Mouse (Mus musculus) gastrocnemius, adult 18-20 months (tissue): ENCODE measurements around the gene Gsta1. TPM values are rescaled to one million over a fixed set of nuclear protein-coding genes. Genes with fewer than 3 reads are reported as not detected.
"Not testable (repeated sequence)": the region's sequence is repeated elsewhere in the genome, so short reads cannot be mapped to it uniquely, and the experiment has no call there.

Source experiments
- DNase-seq: peaks from one replicate; pipeline ENCODE4 v3.0.0; 2021; ENCODE audit warnings: low spot score
- total RNA-seq, 2 experiments: library from RNA; stranded (reverse); gene quantifications; 2 replicates each; pipeline ENCODE4 v1.2.3; 2021

Gsta1 gene
- total RNA-seq, 2 experiments from 2014 or later, result not detected

- DNase-seq, result peak; percentile 13
Measured at GRCm38 (mm10) chr9:78229658-78230057, 798 bp upstream of the Gsta1 start.

- DNase-seq, result not testable (repeated sequence)
Measured at GRCm38 (mm10) chr9:78233121-78233695, 2.8 kb downstream of the Gsta1 start.

GRCm38 (mm10) chr9:78255683-78256470, 25.4 kb downstream of the Gsta1 start:
- DNase-seq, result peak; percentile 5

GRCm38 (mm10) chr9:78256914-78257313, 26.5 kb downstream of the Gsta1 start, which contains the start of gene Gm3776:
TSS of gene Gm3776 (plus strand) at chr9:78257129.
- DNase-seq, result not testable (repeated sequence)

- DNase-seq, result peak; percentile 30
Measured at GRCm38 (mm10) chr9:78259688-78260087, 29.2 kb downstream of the Gsta1 start.

- not testable (repeated sequence) for DNase-seq
Measured at GRCm38 (mm10) chr9:78270945-78271344, 40.5 kb downstream of the Gsta1 start.

GRCm38 (mm10) chr9:78282002-78282711, 51.7 kb downstream of the Gsta1 start:
- not testable (repeated sequence) for DNase-seq

- not testable (repeated sequence) for DNase-seq
Measured at GRCm38 (mm10) chr9:78289063-78289462, 58.6 kb downstream of the Gsta1 start.

- not testable (repeated sequence) for DNase-seq
Measured at GRCm38 (mm10) chr9:78289723-78290122, 59.3 kb downstream of the Gsta1 start, which contains the start of gene Gm10639. TSS of gene Gm10639 (plus strand) at chr9:78289923.

Other genes starting within 250 kb of the Gsta1 start
- gene Gcm1, start 178.7 kb upstream of the Gsta1 start, total RNA-seq, result not detected
- gene Fbxo9, start 121.6 kb upstream of the Gsta1 start, total RNA-seq, result 10 to 100 TPM; 39.6 to 43.4 TPM
- gene Ick, start 121.5 kb upstream of the Gsta1 start, total RNA-seq, result 1 to 10 TPM; 4.3 to 4.7 TPM
- gene Gsta4, start 47.9 kb upstream of the Gsta1 start, total RNA-seq, result 10 to 100 TPM; 22.0 to 23.9 TPM
- under 1 TPM in 1 of 2 experiments, not detected in 1; 0.32 TPM for gene Gm3776, start 26.5 kb downstream of the Gsta1 start, total RNA-seq
- not detected for gene Gm10639, start 59.3 kb downstream of the Gsta1 start, total RNA-seq
- not detected for gene Omt2a, start 84.1 kb downstream of the Gsta1 start, total RNA-seq
- not detected for gene Omt2b, start 96.9 kb downstream of the Gsta1 start, total RNA-seq
- gene Gsta2, start 125.1 kb downstream of the Gsta1 start, total RNA-seq, result 1 to 10 TPM in 1 of 2 experiments, under 1 TPM in 1; 0.71 to 1.0 TPM
- not detected for gene Dppa5a, start 137.5 kb downstream of the Gsta1 start, total RNA-seq
- not detected for gene Ooep, start 148.1 kb downstream of the Gsta1 start, total RNA-seq
- not detected for gene Ddx43, start 165.1 kb downstream of the Gsta1 start, total RNA-seq
- gene Cgas, start 212.6 kb downstream of the Gsta1 start, total RNA-seq, result under 1 TPM; 0.11 to 0.14 TPM
- 10 to 100 TPM; 18.1 to 18.3 TPM for gene Mto1, start 217.6 kb downstream of the Gsta1 start, total RNA-seq
- gene Gm17324, start 218.1 kb downstream of the Gsta1 start, total RNA-seq, result not detected